Mouse (Mus musculus) erythroblast, embryonic 14.5 days (primary cell): ENCODE results near the gene Sptb.

Source experiments
- GATA1 ChIP-seq: IDR thresholded peaks from 2 replicates; pipeline ENCODE4 v1.6.1; 2012; ENCODE audit warnings: low read length, inconsistent platforms, mixed read lengths
- TAL1 ChIP-seq: IDR thresholded peaks from 3 replicates; pipeline ENCODE4 v1.6.1; 2012; ENCODE audit warnings: low read length, inconsistent platforms, mixed read lengths

GRCm38 (mm10) chr12:76576061-76576460 is 134.3 kb downstream of the Sptb start:
- TF ChIP-seq GATA1 = peak; percentile 68
- TF ChIP-seq TAL1 = peak; percentile 70
